Mouse (Mus musculus) thymus, postnatal 4 days (tissue): ENCODE results near the gene Hspa1l.

ENCODE experiments used
- DNase-seq: peaks from one replicate; pipeline ENCODE4 v3.0.0; 2021

Gene Hspa1l

DNA sequence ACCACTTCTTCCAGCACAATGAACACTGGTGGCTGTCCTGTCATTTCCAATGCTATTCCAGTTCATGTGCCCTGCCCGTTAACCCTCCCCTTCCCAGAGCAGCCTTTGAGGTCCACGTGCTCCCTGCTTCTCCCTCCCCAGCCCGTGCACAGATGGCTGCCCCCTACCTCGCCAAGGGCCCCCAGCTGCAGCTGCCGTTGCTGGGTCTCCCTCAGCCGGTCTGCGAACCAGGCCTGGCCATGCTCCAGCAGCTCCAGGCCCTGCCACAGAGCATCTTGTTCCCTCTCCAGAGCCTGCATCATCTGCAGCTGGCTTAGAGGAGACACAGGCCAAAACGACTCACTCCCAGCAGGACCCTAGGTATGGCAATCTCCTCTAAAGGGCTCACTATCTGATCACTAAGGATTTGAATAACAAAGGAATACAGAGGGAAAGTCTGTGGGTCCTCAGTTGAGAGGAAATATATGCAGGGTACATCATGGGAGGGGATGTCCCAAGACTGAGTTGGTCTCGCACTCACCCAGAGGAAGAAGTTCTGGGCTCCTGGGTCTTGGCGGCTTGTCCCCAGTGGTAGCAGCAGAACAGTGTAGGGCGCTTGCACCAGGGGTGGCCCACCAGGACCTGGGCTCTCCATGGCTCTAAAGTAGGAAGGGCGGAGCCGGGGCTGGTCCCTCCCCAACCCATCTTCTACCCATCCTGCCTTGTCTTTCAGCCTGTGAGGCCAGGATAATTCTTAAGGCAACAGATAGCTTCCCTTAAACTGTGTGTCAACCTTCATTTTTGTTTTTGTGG is 55.0 kb downstream of the Hspa1l start, which contains the start of gene Sapcd1:
Gene Sapcd1 (minus strand): TSS at position 740 of the 792 bp plus-strand sequence.
- peak; percentile 59 for DNase-seq

DNA sequence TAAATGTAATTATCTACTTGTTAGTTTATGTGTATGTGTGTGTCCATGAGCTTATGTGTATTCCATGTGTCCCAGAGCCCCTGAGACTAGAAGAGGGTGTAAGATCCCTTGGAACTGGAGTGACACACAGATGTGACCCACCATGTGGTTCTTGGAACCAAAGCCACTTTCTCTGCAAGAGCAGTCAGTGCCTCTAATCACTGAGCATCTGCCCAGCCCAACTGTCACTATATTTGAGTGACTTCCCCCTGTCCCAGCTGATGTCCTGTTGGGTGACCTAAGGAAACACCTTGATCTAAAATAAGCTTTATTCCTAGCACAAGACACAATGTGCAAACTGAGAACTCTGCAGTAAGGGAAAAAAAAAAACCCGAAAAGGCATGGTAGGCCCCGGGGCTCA is 55.8 kb downstream of the Hspa1l start:
- no peak for DNase-seq
